Mouse (Mus musculus): ENCODE results near the gene Tacc2. TPM values are rescaled to one million over a fixed set of nuclear protein-coding genes. Genes with fewer than 3 reads are reported as not detected.
A peak's percentile ranks its signal among the peaks of the same experiment; 100 is the strongest.
"Not testable (repeated sequence)": the region's sequence is repeated elsewhere in the genome, so short reads cannot be mapped to it uniquely, and the experiment has no call there.

The Tacc2 gene
- total and polyA plus RNA-seq, 2 experiments from 2014 or later = 39.0 to 83.8 TPM

GRCm38 (mm10) chr7:130662250-130662649, 85.0 kb downstream of the Tacc2 start:
- H3K9ac ChIP-seq (replicated peaks; ENCODE audit: low read depth, low read length) = no peak overlapping the region
- peaks cover 35% of the 10 kb centered on the region for H3K4me1 ChIP-seq (ENCODE audit: control insufficient read depth, insufficient read depth)
- H3K27ac ChIP-seq (ENCODE audit: low read depth) = peak overlapping the region; percentile 76
- no peak overlapping the region for H3K4me2 ChIP-seq (ENCODE audit: low read depth, low read length)
- 0 out of 2 replicates have a peak, but pooled peaks have one; percentile 25 for ATAC-seq (ENCODE audit: insufficient read depth, low read depth)
- DNase-seq (ENCODE audit: low spot score) = no peak
- H3K9me3 ChIP-seq (replicated peaks; ENCODE audit: control insufficient read depth, low read length) = peaks cover 5% of the 10 kb centered on the region
- no peaks in the 10 kb centered on the region for H3K27me3 ChIP-seq (ENCODE audit: control insufficient read depth, insufficient read depth, low read length)
- peaks cover 28% of the 10 kb centered on the region for H3K36me3 ChIP-seq (replicated peaks; ENCODE audit: control insufficient read depth, insufficient read depth, low read length)
- no peak overlapping the region for H3K4me3 ChIP-seq (ENCODE audit: low read depth, low read length)
- 64% methylated on average over 5 of the region's 5 CpGs for WGBS
- TF ChIP-seq CTCF (IDR thresholded peaks at IDR 0.05; ENCODE audit: low read depth) = no peak
- TF ChIP-seq EP300 (IDR thresholded peaks at IDR 0.05; ENCODE audit: low read depth) = no peak

GRCm38 (mm10) chr7:130662869-130663268, 85.6 kb downstream of the Tacc2 start:
- Histone ChIP-seq H3K4me2 (ENCODE audit: low read depth, low read length) (no peak overlapping the region), H3K27me3 (ENCODE audit: control insufficient read depth, insufficient read depth, low read length) (no peaks in the 10 kb centered on the region), H3K36me3 (replicated peaks; ENCODE audit: control insufficient read depth, insufficient read depth, low read length) (peaks cover 28% of the 10 kb centered on the region), H3K27ac (ENCODE audit: low read depth) (peak overlapping the region; percentile 76), H3K9ac (replicated peaks; ENCODE audit: low read depth, low read length) (no peak overlapping the region), H3K4me3 (ENCODE audit: low read depth, low read length) (no peak overlapping the region), H3K4me1 (ENCODE audit: control insufficient read depth, insufficient read depth) (peaks cover 34% of the 10 kb centered on the region), H3K9me3 (replicated peaks; ENCODE audit: control insufficient read depth, low read length) (peaks cover 5% of the 10 kb centered on the region)
- no peak for TF ChIP-seq EP300 (IDR thresholded peaks at IDR 0.05; ENCODE audit: low read depth)
- no peak for TF ChIP-seq CTCF (IDR thresholded peaks at IDR 0.05; ENCODE audit: low read depth)
- ATAC-seq (ENCODE audit: insufficient read depth, low read depth) (no peak), DNase-seq (ENCODE audit: low spot score) (no peak)
- WGBS = 46% methylated on average over 4 of the region's 4 CpGs

GRCm38 (mm10) chr7:130664037-130664436, 86.8 kb downstream of the Tacc2 start:
- 81% methylated on average over 5 of the region's 5 CpGs for WGBS
- Histone ChIP-seq H3K4me1 (ENCODE audit: control insufficient read depth, insufficient read depth) (peaks cover 38% of the 10 kb centered on the region), H3K4me3 (ENCODE audit: low read depth, low read length) (no peak overlapping the region), H3K4me2 (ENCODE audit: low read depth, low read length) (no peak overlapping the region), H3K27me3 (ENCODE audit: control insufficient read depth, insufficient read depth, low read length) (no peaks in the 10 kb centered on the region), H3K27ac (ENCODE audit: low read depth) (no peak overlapping the region), H3K9me3 (replicated peaks; ENCODE audit: control insufficient read depth, low read length) (peaks cover 5% of the 10 kb centered on the region), H3K36me3 (replicated peaks; ENCODE audit: control insufficient read depth, insufficient read depth, low read length) (peaks cover 28% of the 10 kb centered on the region), H3K9ac (replicated peaks; ENCODE audit: low read depth, low read length) (no peak overlapping the region)
- DNase-seq (ENCODE audit: low spot score) (no peak), ATAC-seq (ENCODE audit: insufficient read depth, low read depth) (no peak)
- TF ChIP-seq CTCF (IDR thresholded peaks at IDR 0.05; ENCODE audit: low read depth) (no peak), EP300 (IDR thresholded peaks at IDR 0.05; ENCODE audit: low read depth) (no peak)

GRCm38 (mm10) chr7:130664629-130665028, 87.4 kb downstream of the Tacc2 start:
- TF ChIP-seq EP300 (IDR thresholded peaks at IDR 0.05; ENCODE audit: low read depth) (no peak), CTCF (IDR thresholded peaks at IDR 0.05; ENCODE audit: low read depth) (peak; percentile 23)
- H3K36me3 ChIP-seq (replicated peaks; ENCODE audit: control insufficient read depth, insufficient read depth, low read length) = peaks cover 28% of the 10 kb centered on the region
- H3K9me3 ChIP-seq (replicated peaks; ENCODE audit: control insufficient read depth, low read length) = peaks cover 5% of the 10 kb centered on the region
- H3K4me3 ChIP-seq (ENCODE audit: low read depth, low read length) = no peak overlapping the region
- H3K4me2 ChIP-seq (ENCODE audit: low read depth, low read length) = no peak overlapping the region
- no peak for ATAC-seq (ENCODE audit: insufficient read depth, low read depth)
- H3K4me1 ChIP-seq (ENCODE audit: control insufficient read depth, insufficient read depth) = peaks cover 44% of the 10 kb centered on the region
- H3K27me3 ChIP-seq (ENCODE audit: control insufficient read depth, insufficient read depth, low read length) = no peaks in the 10 kb centered on the region
- WGBS = 93% methylated on average over 5 of the region's 5 CpGs
- H3K9ac ChIP-seq (replicated peaks; ENCODE audit: low read depth, low read length) = no peak overlapping the region
- no peak for DNase-seq (ENCODE audit: low spot score)
- H3K27ac ChIP-seq (ENCODE audit: low read depth) = no peak overlapping the region

GRCm38 (mm10) chr7:130665358-130665757, 88.1 kb downstream of the Tacc2 start:
- 92% methylated on average over 9 of the region's 9 CpGs for WGBS
- Histone ChIP-seq H3K9ac (replicated peaks; ENCODE audit: low read depth, low read length) (no peak overlapping the region), H3K27ac (ENCODE audit: low read depth) (no peak overlapping the region), H3K9me3 (replicated peaks; ENCODE audit: control insufficient read depth, low read length) (peaks cover 5% of the 10 kb centered on the region), H3K4me1 (ENCODE audit: control insufficient read depth, insufficient read depth) (peaks cover 45% of the 10 kb centered on the region), H3K4me2 (ENCODE audit: low read depth, low read length) (no peak overlapping the region), H3K36me3 (replicated peaks; ENCODE audit: control insufficient read depth, insufficient read depth, low read length) (peaks cover 28% of the 10 kb centered on the region), H3K4me3 (ENCODE audit: low read depth, low read length) (no peak overlapping the region), H3K27me3 (ENCODE audit: control insufficient read depth, insufficient read depth, low read length) (no peaks in the 10 kb centered on the region)
- ATAC-seq (ENCODE audit: insufficient read depth, low read depth) (no peak), DNase-seq (ENCODE audit: low spot score) (no peak)
- TF ChIP-seq EP300 (IDR thresholded peaks at IDR 0.05; ENCODE audit: low read depth) (no peak), CTCF (IDR thresholded peaks at IDR 0.05; ENCODE audit: low read depth) (no peak)

- not testable (repeated sequence) for H3K4me2 ChIP-seq (ENCODE audit: low read depth, low read length); DNase-seq (ENCODE audit: low spot score); H3K9me3 ChIP-seq (replicated peaks; ENCODE audit: control insufficient read depth, low read length); ATAC-seq (ENCODE audit: insufficient read depth, low read depth); H3K4me3 ChIP-seq (ENCODE audit: low read depth, low read length); H3K9ac ChIP-seq (replicated peaks; ENCODE audit: low read depth, low read length); H3K27me3 ChIP-seq (ENCODE audit: control insufficient read depth, insufficient read depth, low read length)
- WGBS = 72% methylated on average over 1 of the region's 1 CpGs
- Histone ChIP-seq H3K27ac (ENCODE audit: low read depth) (peak overlapping the region; percentile 99), H3K36me3 (replicated peaks; ENCODE audit: control insufficient read depth, insufficient read depth, low read length) (peaks cover 27% of the 10 kb centered on the region), H3K4me1 (ENCODE audit: control insufficient read depth, insufficient read depth) (peaks cover 55% of the 10 kb centered on the region)
Measured at GRCm38 (mm10) chr7:130668013-130668412, 90.8 kb downstream of the Tacc2 start.
